Mouse (Mus musculus) WW6 (cell line): ENCODE measurements around the gene Zranb2.

Source experiments
- DNase-seq: peaks from one replicate; pipeline ENCODE4 v3.0.0-alpha.2; 2013; ENCODE audit warnings: low read depth, low spot score

Zranb2 gene

GRCm38 (mm10) chr3:157578469-157579170 lies 44.7 kb downstream of the Zranb2 start:
- no peak for DNase-seq

DNA sequence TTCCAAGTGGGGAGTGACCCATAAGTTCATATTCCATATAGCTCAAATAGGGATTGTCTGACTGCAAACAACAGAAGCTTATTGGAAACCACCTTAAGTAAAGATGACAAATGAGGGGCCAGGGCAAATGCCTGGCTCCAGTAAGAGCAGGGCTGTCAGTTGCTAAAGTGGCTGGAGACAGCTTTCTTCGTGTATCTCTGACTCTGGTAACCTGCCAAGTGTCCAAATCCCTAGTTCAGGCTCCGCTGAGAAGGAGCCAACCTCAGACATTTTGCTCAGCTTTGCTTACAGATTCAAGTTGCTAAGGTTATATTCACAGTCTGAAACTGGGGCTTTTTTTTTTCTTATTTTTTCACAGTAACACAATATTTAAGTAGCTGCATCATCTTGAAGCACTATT lies 45.4 kb downstream of the Zranb2 start:
- DNase-seq, result no peak

DNA sequence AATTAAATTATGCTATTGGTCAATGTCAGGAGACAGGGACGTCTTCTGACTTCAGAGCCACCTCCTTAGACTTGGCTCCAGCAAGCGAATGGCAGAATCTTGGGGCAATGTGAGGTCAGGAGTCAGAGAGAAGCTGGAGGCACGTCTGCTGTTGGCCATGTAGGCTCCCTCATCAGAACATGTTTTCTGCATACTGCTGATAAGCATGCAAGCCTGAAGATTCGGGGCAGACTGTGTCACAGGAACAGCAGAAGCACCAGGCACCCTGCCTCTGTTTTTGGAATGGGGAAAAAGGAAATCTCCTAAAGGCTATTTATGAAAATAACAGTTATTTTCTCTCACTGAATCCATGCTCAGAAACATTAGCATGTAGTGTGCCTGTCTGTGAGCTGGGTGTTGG lies 46.3 kb downstream of the Zranb2 start:
- DNase-seq, result no peak

GRCm38 (mm10) chr3:157581755-157582154 lies 47.8 kb downstream of the Zranb2 start:
- DNase-seq, result no peak

GRCm38 (mm10) chr3:157582626-157583405 lies 48.9 kb downstream of the Zranb2 start:
- DNase-seq, result no peak

DNA sequence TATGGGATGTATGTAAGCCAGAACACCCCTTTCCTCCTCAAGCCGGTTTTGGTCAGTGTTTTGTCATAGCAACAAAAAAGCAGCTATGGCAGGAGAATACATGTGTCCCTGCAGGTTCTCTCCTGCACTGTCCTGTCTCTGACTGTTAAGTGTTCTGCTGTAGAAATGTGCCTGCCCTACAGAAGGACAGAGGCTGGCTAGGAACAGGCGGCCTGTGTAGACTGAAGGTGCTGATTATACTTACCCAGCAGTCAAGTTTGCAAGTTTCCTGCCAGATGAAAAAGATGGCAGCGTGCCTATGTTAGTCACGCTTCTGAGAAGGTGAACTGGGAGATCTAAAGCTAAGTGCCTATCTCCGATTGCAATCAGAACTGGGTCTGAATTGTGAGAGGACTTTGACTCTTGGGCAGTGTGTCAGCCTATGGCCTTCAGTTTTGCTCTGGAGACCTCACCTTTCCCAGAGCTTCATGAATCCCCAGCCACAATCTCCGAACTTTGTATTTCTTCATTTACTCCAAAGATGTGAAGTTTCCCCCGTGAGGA lies 63.9 kb downstream of the Zranb2 start:
- no peak for DNase-seq
